Mouse (Mus musculus) right cerebral cortex, postnatal 25 days (tissue): ENCODE measurements around the gene Tmem131.

ENCODE experiments used
- DNase-seq: peaks from one replicate; pipeline ENCODE4 v3.0.0; 2022

Tmem131 gene

GRCm38 (mm10) chr1:36943653-36944052, at the start of gene Tmem131:
Gene Tmem131, minus strand, starts transcription at chr1:36943666.
- no peak for DNase-seq

GRCm38 (mm10) chr1:36988561-36988960, 45.1 kb upstream of the Tmem131 start:
- DNase-seq: no peak

GRCm38 (mm10) chr1:36988161-36988560, 44.7 kb upstream of the Tmem131 start:
- DNase-seq: no peak

GRCm38 (mm10) chr1:36987172-36988148, 44.0 kb upstream of the Tmem131 start:
- DNase-seq: no peak

- DNase-seq: no peak
Measured at GRCm38 (mm10) chr1:36986396-36987160, 43.1 kb upstream of the Tmem131 start.

GRCm38 (mm10) chr1:36985896-36986295, 42.4 kb upstream of the Tmem131 start:
- DNase-seq: no peak

GRCm38 (mm10) chr1:36984406-36984805, 40.9 kb upstream of the Tmem131 start:
- no peak for DNase-seq

- DNase-seq: no peak
Measured at GRCm38 (mm10) chr1:36983754-36984153, 40.3 kb upstream of the Tmem131 start.

GRCm38 (mm10) chr1:36982191-36982961, 38.9 kb upstream of the Tmem131 start:
- DNase-seq: no peak

- DNase-seq: no peak
Measured at GRCm38 (mm10) chr1:36976770-36977169, 33.3 kb upstream of the Tmem131 start.

- DNase-seq: no peak
Measured at GRCm38 (mm10) chr1:36970918-36971617, 27.6 kb upstream of the Tmem131 start.

GRCm38 (mm10) chr1:36965831-36966230, 22.4 kb upstream of the Tmem131 start:
- DNase-seq: no peak

GRCm38 (mm10) chr1:36962379-36963176, 19.1 kb upstream of the Tmem131 start:
- no peak for DNase-seq

GRCm38 (mm10) chr1:36960509-36961222, 17.2 kb upstream of the Tmem131 start:
- DNase-seq: no peak

- no peak for DNase-seq
Measured at GRCm38 (mm10) chr1:36949591-36950184, 6.2 kb upstream of the Tmem131 start.

- DNase-seq: no peak
Measured at GRCm38 (mm10) chr1:36947448-36947847, 4.0 kb upstream of the Tmem131 start.

GRCm38 (mm10) chr1:36940381-36940762, 3.1 kb downstream of the Tmem131 start:
- DNase-seq: no peak

GRCm38 (mm10) chr1:36939506-36940380, 3.7 kb downstream of the Tmem131 start:
- DNase-seq: peak; percentile 92

- no peak for DNase-seq
Measured at GRCm38 (mm10) chr1:36938801-36939286, 4.6 kb downstream of the Tmem131 start.
